Mouse (Mus musculus): ENCODE data around the gene Adam11. TPM values are rescaled to one million over a fixed set of nuclear protein-coding genes. Genes with fewer than 3 reads are reported as not detected.

Adam11 gene
- polyA plus RNA-seq, 1 experiment from 2014 or later: 11.3 TPM

DNA sequence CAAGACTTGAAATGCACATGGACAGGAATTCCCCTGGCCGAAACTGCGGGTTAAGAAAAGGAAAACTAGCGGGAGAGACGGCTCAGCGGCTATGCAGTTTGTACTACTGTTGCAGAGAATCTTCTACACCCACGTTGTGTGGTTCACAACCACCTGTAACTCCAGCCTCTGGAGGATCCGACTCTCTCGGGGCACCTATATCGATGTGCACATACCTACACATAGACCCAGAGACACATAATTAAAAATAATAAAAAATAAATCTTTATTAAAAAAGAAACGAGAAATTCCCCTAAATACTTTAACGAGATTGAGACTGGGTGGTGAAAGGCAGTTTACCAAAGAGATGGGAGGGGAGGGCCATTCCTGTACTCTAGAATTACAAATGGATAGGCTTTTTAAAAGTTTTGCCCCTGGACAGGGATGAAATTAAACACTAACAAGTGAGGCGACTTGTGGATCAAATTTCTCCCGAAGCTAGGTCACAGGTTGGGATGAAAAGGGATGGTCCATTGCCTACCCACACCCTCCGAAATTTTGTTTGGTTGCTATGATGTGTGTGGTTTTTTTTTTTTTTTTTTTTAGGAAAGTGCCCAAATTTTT lies 58.6 kb downstream of the Adam11 start:
- Histone ChIP-seq H3K27me3 (0 out of 2 replicates have a peak, but pooled peaks cover 3% of the 10 kb centered on the region), H3K36me3 (no peaks in the 10 kb centered on the region), H3K4me2 (peak overlapping the region; percentile 93), H3K27ac (peak overlapping the region; percentile 99), H3K4me3 (replicated peaks) (peak overlapping the region; percentile 69), H3K9me3 (replicated peaks) (no peaks in the 10 kb centered on the region), H3K9ac (peak overlapping the region; percentile 95), H3K4me1 (peaks cover 24% of the 10 kb centered on the region)
- 4% methylated on average over 14 of the region's 14 CpGs for WGBS
- no peak for ATAC-seq (replicated peaks; ENCODE audit: low FRiP score)

DNA sequence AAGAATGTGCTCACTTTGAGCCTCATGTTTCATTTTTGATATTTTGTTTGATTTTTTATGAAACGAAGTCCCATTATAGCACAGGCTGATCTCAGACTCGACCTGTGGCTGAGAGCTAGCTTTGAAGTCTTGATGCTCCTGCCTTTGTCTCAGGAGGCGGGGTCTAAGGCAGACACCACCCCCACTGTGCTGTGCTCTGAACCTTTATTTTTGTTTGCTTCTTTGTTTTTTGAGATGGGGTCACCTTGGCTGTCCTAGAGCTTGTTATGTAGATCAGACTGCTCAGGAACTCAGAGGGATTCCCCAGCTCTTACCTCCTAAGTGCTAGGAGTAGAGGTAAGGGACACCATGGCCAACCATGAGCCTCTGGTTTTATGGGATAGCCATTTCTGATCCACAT lies 59.2 kb downstream of the Adam11 start:
- 12% methylated on average over 3 of the region's 3 CpGs for whole genome bisulfite sequencing
- H3K27me3 ChIP-seq: 0 out of 2 replicates have a peak, but pooled peaks cover 3% of the 10 kb centered on the region
- no peak for ATAC-seq (replicated peaks; ENCODE audit: low FRiP score)

DNA sequence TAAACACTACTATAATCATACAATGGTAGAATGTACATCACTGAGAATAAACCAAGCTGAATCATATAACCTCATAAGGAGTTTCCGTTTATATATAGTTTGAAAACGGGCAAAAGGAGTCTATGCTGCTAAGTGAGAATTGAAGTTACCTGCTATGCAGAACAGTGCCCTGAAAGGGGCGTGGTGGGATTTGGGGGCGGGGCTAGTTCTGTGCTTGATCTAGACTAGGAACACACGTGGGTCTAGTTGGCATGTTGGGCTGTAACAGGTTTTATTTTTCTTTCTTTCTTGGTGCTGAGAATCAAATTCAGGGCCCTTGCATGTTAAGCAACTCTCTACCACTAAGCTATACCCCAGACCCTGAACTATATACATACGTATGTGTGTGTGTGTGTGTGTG lies 60.0 kb downstream of the Adam11 start:
- Histone ChIP-seq H3K4me1 (peaks cover 18% of the 10 kb centered on the region), H3K9ac (no peak overlapping the region), H3K27ac (no peak overlapping the region), H3K36me3 (no peaks in the 10 kb centered on the region), H3K9me3 (replicated peaks) (no peaks in the 10 kb centered on the region), H3K4me3 (replicated peaks) (no peak overlapping the region), H3K4me2 (no peak overlapping the region), H3K27me3 (0 out of 2 replicates have a peak, but pooled peaks cover 3% of the 10 kb centered on the region)
- ATAC-seq (replicated peaks; ENCODE audit: low FRiP score): no peak
- WGBS: 56% methylated on average over 6 of the region's 6 CpGs

More for the DNA sequence above, 59.2 kb downstream of the Adam11 start:
- no peaks in the 10 kb centered on the region for H3K36me3 ChIP-seq
- no peak overlapping the region for H3K27ac ChIP-seq
- H3K9me3 ChIP-seq (replicated peaks): no peaks in the 10 kb centered on the region
- no peak overlapping the region for H3K9ac ChIP-seq
- H3K4me2 ChIP-seq: no peak overlapping the region
- no peak overlapping the region for H3K4me3 ChIP-seq (replicated peaks)
- peaks cover 24% of the 10 kb centered on the region for H3K4me1 ChIP-seq

DNA sequence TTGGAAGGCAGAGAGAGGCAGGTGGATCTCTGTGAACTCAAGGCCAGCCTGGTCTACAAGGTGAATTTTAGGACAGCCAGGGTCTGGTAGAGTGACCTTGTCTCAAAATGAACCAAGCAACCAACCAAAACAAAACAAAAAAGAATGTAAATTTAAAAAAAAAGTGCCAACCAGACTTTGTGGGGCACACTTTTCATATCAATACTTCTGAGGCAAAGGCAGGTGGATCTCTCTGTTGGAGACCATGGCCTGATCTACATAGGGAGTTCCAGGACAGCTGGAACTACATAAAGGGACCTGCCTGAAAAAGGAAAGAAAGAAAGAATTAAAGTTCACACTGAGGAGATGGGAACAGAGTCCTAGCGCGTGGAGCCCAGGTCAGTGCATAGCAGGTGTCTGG lies 65.2 kb downstream of the Adam11 start:
- Histone ChIP-seq H3K9ac (no peak overlapping the region), H3K27ac (no peak overlapping the region), H3K9me3 (replicated peaks) (no peaks in the 10 kb centered on the region; the same call in 1 of the 2 replicates), H3K27me3 (no peaks in the 10 kb centered on the region), H3K4me3 (replicated peaks) (no peak overlapping the region), H3K4me1 (no peaks in the 10 kb centered on the region), H3K4me2 (no peak overlapping the region), H3K36me3 (no peaks in the 10 kb centered on the region)
- whole genome bisulfite sequencing: 85% methylated on average over 2 of the region's 2 CpGs
- ATAC-seq (replicated peaks; ENCODE audit: low FRiP score): no peak

DNA sequence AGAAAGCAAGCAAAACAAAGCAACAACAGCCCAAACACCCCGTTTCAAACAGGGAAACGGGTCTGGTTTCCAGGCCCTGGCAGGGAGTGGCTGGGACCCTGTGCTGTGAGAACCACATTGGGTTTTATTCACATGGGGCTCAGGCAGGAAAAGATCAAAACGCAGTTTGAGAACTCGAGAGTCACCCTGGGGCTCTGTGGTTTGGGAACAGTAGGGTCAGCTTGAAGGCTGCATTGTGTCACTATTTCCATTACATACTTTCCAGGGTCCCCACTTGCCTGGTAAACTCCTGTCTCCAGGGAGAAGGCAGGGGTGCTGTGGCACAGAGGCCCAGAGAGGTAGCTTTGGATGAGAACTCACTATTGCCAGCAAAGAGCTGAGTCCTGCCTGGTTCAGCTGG lies 65.9 kb downstream of the Adam11 start:
- 58% methylated on average over 4 of the region's 4 CpGs for WGBS
- H3K36me3 ChIP-seq: no peaks in the 10 kb centered on the region
- H3K9ac ChIP-seq: no peak overlapping the region
- no peaks in the 10 kb centered on the region for H3K27me3 ChIP-seq
- no peaks in the 10 kb centered on the region; the same call in 1 of the 2 replicates for H3K9me3 ChIP-seq (replicated peaks)
- H3K4me3 ChIP-seq (replicated peaks): no peak overlapping the region
- H3K27ac ChIP-seq: no peak overlapping the region
- no peak overlapping the region for H3K4me2 ChIP-seq
- H3K4me1 ChIP-seq: no peaks in the 10 kb centered on the region
- no peak for ATAC-seq (replicated peaks; ENCODE audit: low FRiP score)

Other genes with a start within 250 kb of the Adam11 start
- 57.4 and 62.1 TPM in 2 replicates for gene Gpatch8, start 205.0 kb upstream of the Adam11 start, polyA plus RNA-seq (2015; fragmentation: Nextera tagmentation; extraction: Ambion mirVana)
- gene Gm11627, start 182.0 kb upstream of the Adam11 start, polyA plus RNA-seq (2015; fragmentation: Nextera tagmentation; extraction: Ambion mirVana): 8.5 and 8.7 TPM in 2 replicates
- gene Fzd2, start 157.0 kb upstream of the Adam11 start, polyA plus RNA-seq (2015; fragmentation: Nextera tagmentation; extraction: Ambion mirVana): 28.5 and 34.0 TPM in 2 replicates
- 0.49 and 0.50 TPM in 2 replicates for gene Meioc, start 97.7 kb upstream of the Adam11 start, polyA plus RNA-seq (2015; fragmentation: Nextera tagmentation; extraction: Ambion mirVana)
- gene Ccdc43, start 63.7 kb upstream of the Adam11 start, polyA plus RNA-seq (2015; fragmentation: Nextera tagmentation; extraction: Ambion mirVana): 48.7 and 56.0 TPM in 2 replicates
- 59.2 and 63.7 TPM in 2 replicates for gene Gjc1, start 58.3 kb downstream of the Adam11 start, polyA plus RNA-seq (2015; fragmentation: Nextera tagmentation; extraction: Ambion mirVana)
- gene Higd1b, start 74.4 kb downstream of the Adam11 start, polyA plus RNA-seq (2015; fragmentation: Nextera tagmentation; extraction: Ambion mirVana): 0.48 and 0.71 TPM in 2 replicates
- gene Eftud2, start 119.5 kb downstream of the Adam11 start, polyA plus RNA-seq (2015; fragmentation: Nextera tagmentation; extraction: Ambion mirVana): 210 and 240 TPM in 2 replicates
- gene Ccdc103, start 119.8 kb downstream of the Adam11 start, polyA plus RNA-seq (2015; fragmentation: Nextera tagmentation; extraction: Ambion mirVana): 1.2 and 1.7 TPM in 2 replicates
- not detected in 2 replicates for gene Fam187a, start 123.7 kb downstream of the Adam11 start, polyA plus RNA-seq (2015; fragmentation: Nextera tagmentation; extraction: Ambion mirVana)
- gene Gfap, start 139.5 kb downstream of the Adam11 start, polyA plus RNA-seq (2015; fragmentation: Nextera tagmentation; extraction: Ambion mirVana): 0.22 and 0.32 TPM in 2 replicates
- 10.7 and 12.4 TPM in 2 replicates for gene Kif18b, start 163.7 kb downstream of the Adam11 start, polyA plus RNA-seq (2015; fragmentation: Nextera tagmentation; extraction: Ambion mirVana)
- 3.7 and 4.2 TPM in 2 replicates for gene C1ql1, start 185.2 kb downstream of the Adam11 start, polyA plus RNA-seq (2015; fragmentation: Nextera tagmentation; extraction: Ambion mirVana)

Data from kidney, embryonic 15.5 days (tissue).